Mouse (Mus musculus): Measurements from ENCODE around the gene Hsd3b7.
"Not testable (repeated sequence)": the region's sequence is repeated elsewhere in the genome, so short reads cannot be mapped to it uniquely, and the experiment has no call there.

Gene Hsd3b7

GRCm38 (mm10) chr7:127815954-127816821, 15.8 kb downstream of the Hsd3b7 start:
- DNase-seq (ENCODE audit: low spot score in 2 of 2), result no peak

- no peak for DNase-seq (ENCODE audit: low spot score in 2 of 2)
Observed at GRCm38 (mm10) chr7:127817053-127817452, 16.6 kb downstream of the Hsd3b7 start.

GRCm38 (mm10) chr7:127817776-127818175, 17.4 kb downstream of the Hsd3b7 start:
- DNase-seq (ENCODE audit: low spot score in 2 of 2), result no peak

- DNase-seq (ENCODE audit: low spot score in 2 of 2), result no peak
Observed at GRCm38 (mm10) chr7:127820836-127821509, 20.6 kb downstream of the Hsd3b7 start.

- no peak for DNase-seq (ENCODE audit: low spot score in 2 of 2)
Observed at GRCm38 (mm10) chr7:127822494-127822893, 22.1 kb downstream of the Hsd3b7 start.

GRCm38 (mm10) chr7:127823236-127824171, 23.1 kb downstream of the Hsd3b7 start:
- no peak for DNase-seq (ENCODE audit: low spot score in 2 of 2)

GRCm38 (mm10) chr7:127824176-127824871, 23.9 kb downstream of the Hsd3b7 start, which contains the start of the genes Stx4a and Stx1b:
Gene Stx4a, plus strand, starts transcription at chr7:127824294.
Gene Stx1b, minus strand, starts transcription at chr7:127824549.
- DNase-seq (ENCODE audit: low spot score in 2 of 2), result no peak

- no peak for DNase-seq (ENCODE audit: low spot score in 2 of 2)
Observed at GRCm38 (mm10) chr7:127835550-127835949, 35.1 kb downstream of the Hsd3b7 start.

GRCm38 (mm10) chr7:127837473-127837872, 37.1 kb downstream of the Hsd3b7 start:
- DNase-seq (ENCODE audit: low spot score in 2 of 2), result no peak

- DNase-seq (ENCODE audit: low spot score in 2 of 2), result not testable (repeated sequence)
Observed at GRCm38 (mm10) chr7:127837878-127838277, 37.5 kb downstream of the Hsd3b7 start.

- not testable (repeated sequence) for DNase-seq (ENCODE audit: low spot score in 2 of 2)
Observed at GRCm38 (mm10) chr7:127840031-127840430, 39.6 kb downstream of the Hsd3b7 start.

- peak in 1 of 2 experiments; percentile 15 for DNase-seq (ENCODE audit: low spot score in 2 of 2)
Observed at GRCm38 (mm10) chr7:127840886-127841285, 40.5 kb downstream of the Hsd3b7 start.

- DNase-seq (ENCODE audit: low spot score in 2 of 2), result peak; percentile 73 to 81
Observed at GRCm38 (mm10) chr7:127841340-127842000, 41.1 kb downstream of the Hsd3b7 start.

- DNase-seq (ENCODE audit: low spot score in 2 of 2), result peak; percentile 54 to 73
Observed at GRCm38 (mm10) chr7:127842001-127842718, 41.8 kb downstream of the Hsd3b7 start.

GRCm38 (mm10) chr7:127849973-127850875, 49.8 kb downstream of the Hsd3b7 start:
- no peak for DNase-seq (ENCODE audit: low spot score in 2 of 2)

- no peak for DNase-seq (ENCODE audit: low spot score in 2 of 2)
Observed at GRCm38 (mm10) chr7:127850906-127851305, 50.5 kb downstream of the Hsd3b7 start.
